Mouse (Mus musculus) adipocyte (in vitro differentiated cells): ENCODE measurements around the gene Mak.

Experiments
- DNase-seq: peaks from one replicate; pipeline ENCODE4 v3.0.0-alpha.2; 2016; ENCODE audit warnings: low spot score

Gene Mak

GRCm38 (mm10) chr13:41071617-41072016 lies 7.9 kb downstream of the Mak start:
- DNase-seq: no peak

- no peak for DNase-seq
Measured at GRCm38 (mm10) chr13:41067618-41068017, 11.9 kb downstream of the Mak start.

- no peak for DNase-seq
Measured at GRCm38 (mm10) chr13:41051965-41052364, 27.5 kb downstream of the Mak start.

- peak; percentile 8 for DNase-seq
Measured at GRCm38 (mm10) chr13:41047280-41047679, 32.2 kb downstream of the Mak start.

- DNase-seq: no peak
Measured at GRCm38 (mm10) chr13:41045901-41046300, 33.6 kb downstream of the Mak start.

- DNase-seq: no peak
Measured at GRCm38 (mm10) chr13:41042511-41042910, 37.0 kb downstream of the Mak start.

- no peak for DNase-seq
Measured at GRCm38 (mm10) chr13:41030098-41030497, 49.4 kb downstream of the Mak start.

GRCm38 (mm10) chr13:41022099-41022498 lies 57.4 kb downstream of the Mak start:
- DNase-seq: no peak

GRCm38 (mm10) chr13:41021607-41022006 lies 57.9 kb downstream of the Mak start:
- DNase-seq: no peak

- DNase-seq: no peak
Measured at GRCm38 (mm10) chr13:41020494-41020893, 59.0 kb downstream of the Mak start.

- no peak for DNase-seq
Measured at GRCm38 (mm10) chr13:41018756-41019591, 60.5 kb downstream of the Mak start.

- no peak for DNase-seq
Measured at GRCm38 (mm10) chr13:41018236-41018635, 61.3 kb downstream of the Mak start.

- DNase-seq: no peak
Measured at GRCm38 (mm10) chr13:41017832-41018231, 61.7 kb downstream of the Mak start.

- DNase-seq: no peak
Measured at GRCm38 (mm10) chr13:41016797-41017405, 62.6 kb downstream of the Mak start.

- DNase-seq: peak; percentile 91
Measured at GRCm38 (mm10) chr13:41015829-41016634, 63.5 kb downstream of the Mak start, which contains the start of gene Tmem14c. Tmem14c (plus strand) TSS chr13:41016292.

GRCm38 (mm10) chr13:41008946-41009345 lies 70.6 kb downstream of the Mak start:
- DNase-seq: peak; percentile 33

- DNase-seq: no peak
Measured at GRCm38 (mm10) chr13:41008271-41008670, 71.2 kb downstream of the Mak start.

GRCm38 (mm10) chr13:41006244-41006643 lies 73.3 kb downstream of the Mak start:
- DNase-seq: no peak

GRCm38 (mm10) chr13:41002001-41002400 lies 77.5 kb downstream of the Mak start:
- DNase-seq: no peak

GRCm38 (mm10) chr13:41000926-41001639 lies 78.4 kb downstream of the Mak start, which contains the start of gene Pak1ip1:
Pak1ip1 (plus strand) TSS chr13:41001023.
- peak; percentile 94 for DNase-seq

- DNase-seq: peak; percentile 71
Measured at GRCm38 (mm10) chr13:41000140-41000925, 79.2 kb downstream of the Mak start.
